Mouse (Mus musculus): ENCODE data around the gene Slc4a2.

Gene Slc4a2

DNA sequence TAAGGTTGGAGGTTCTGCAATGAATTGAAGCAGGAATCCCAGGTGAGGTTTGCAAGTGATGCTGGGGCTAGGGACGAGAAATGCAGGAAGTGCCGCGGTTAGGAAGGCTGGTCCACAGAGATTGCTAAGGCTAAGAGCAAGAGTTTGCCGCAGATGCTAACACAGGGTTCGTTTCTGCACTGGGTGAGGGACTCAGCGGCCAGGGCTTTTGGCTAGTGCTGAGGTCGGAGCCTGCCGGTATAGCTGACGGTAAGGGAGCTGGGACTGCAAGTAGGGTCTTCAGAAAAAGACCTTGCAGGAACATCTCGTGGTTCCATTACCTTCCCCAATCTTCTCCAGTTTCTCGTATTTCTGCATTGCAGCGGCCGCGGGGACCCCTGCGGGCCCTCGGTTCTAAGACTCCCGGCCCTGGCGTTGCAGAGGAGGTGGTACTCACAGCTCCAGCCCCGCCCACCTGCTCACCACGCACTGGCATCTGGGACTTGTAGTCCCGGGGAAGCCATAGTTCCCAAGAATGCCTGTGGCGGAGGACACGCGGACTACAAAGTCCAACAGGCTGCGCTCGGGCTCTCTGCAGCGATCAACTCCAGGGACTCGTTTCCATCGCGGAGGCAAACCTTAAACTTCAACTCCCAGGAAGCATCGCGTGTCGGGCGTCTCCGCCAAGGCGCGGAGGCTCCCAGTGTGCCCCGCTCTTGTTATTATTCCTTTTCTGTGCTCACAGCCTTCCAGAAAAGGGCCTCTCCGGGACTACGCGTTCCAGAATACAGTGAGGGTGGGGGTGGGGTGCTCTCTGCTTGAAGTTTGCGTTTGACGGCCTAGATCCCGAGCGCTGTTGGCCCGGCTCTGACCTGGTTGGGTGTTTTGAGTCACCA, at the start of gene Slc4a2, which contains the start of gene Cdk5:
Gene Slc4a2, plus strand, starts transcription at position 709 of the 875 bp plus-strand sequence.
Gene Cdk5, minus strand, starts transcription at position 402 of the 875 bp plus-strand sequence.
- peak; percentile 99 for DNase-seq

DNA sequence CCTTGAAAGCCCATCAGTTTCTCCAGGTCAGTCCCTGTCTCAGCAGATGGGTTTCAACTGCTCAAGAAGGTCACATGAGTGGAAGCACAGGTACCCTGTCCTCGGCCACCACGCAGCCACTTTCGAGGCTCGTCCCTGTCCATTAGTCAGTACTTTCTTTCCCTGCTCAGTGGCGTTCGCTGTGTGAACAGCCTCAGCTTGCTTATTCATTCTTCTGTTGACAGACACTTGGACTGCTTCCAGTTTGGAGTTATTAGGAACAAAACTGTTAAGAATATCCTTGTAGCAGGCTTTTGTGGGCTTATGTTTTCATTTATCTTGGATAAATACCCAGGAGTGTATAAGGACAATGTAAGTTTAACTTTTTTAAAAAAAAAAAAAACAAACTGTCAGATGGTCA, 49.4 kb upstream of the Slc4a2 start:
- DNase-seq = no peak

GRCm38 (mm10) chr5:24374666-24375328, 48.8 kb upstream of the Slc4a2 start:
- no peak for DNase-seq

GRCm38 (mm10) chr5:24378700-24379099, 44.9 kb upstream of the Slc4a2 start:
- DNase-seq = no peak

DNA sequence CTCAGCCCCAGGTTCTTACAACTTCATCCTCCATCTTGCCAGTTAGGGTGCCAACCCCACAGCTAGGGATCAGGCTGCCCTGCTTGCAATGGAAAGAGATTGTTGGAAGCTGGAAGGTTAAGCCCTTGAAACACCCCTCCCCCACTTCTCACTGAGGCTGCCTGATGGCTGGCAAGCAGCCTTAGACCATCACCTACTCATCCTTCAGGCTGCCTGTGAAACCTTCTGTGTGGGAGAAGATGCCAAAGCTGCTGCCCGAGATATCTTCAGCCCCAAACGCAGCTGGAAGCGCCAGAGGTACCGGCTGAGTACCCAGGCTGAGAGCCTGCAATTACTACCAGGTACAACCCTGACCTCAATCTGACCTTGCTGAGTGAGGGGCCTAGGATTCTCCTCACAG, 44.1 kb upstream of the Slc4a2 start:
- DNase-seq = no peak

DNA sequence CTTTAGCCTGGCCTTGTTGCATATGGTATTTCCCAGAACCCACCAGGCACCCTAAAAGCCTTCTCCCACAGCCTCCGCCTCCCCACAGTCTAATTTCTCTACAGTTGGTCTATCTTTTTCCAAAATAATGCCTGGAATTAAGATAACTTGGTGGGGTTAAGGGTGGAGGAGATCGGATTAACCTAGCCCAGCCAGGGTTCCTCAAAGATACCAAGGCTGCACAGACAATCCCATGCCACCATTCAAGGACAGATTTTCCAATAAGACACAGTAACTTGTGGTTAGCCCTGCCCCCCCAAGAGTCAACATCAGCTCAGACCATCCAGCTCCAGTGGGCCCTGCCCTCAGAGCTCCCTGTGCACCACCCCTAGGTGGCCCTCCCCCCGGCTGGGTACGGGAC, 43.1 kb upstream of the Slc4a2 start:
- no peak for DNase-seq

DNA sequence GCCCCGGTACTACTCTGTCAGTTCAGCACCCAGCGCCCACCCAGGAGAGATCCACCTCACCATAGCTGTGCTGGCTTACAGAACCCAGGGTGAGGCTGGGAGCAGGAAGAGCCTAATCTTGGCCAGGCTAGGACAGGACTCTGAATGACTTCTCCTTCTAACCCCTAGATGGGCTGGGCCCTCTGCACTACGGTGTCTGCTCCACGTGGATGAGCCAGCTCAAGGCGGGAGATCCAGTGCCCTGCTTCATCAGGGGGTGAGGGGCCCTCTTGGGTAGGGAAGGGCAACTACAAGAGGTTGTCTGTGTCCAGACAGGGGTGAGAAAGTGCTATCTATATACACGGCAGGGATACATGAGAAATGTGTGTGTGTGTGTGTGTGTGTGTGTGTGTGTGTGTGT, 42.2 kb upstream of the Slc4a2 start:
- no peak for DNase-seq

GRCm38 (mm10) chr5:24381988-24382387, 41.6 kb upstream of the Slc4a2 start:
- DNase-seq = no peak

DNA sequence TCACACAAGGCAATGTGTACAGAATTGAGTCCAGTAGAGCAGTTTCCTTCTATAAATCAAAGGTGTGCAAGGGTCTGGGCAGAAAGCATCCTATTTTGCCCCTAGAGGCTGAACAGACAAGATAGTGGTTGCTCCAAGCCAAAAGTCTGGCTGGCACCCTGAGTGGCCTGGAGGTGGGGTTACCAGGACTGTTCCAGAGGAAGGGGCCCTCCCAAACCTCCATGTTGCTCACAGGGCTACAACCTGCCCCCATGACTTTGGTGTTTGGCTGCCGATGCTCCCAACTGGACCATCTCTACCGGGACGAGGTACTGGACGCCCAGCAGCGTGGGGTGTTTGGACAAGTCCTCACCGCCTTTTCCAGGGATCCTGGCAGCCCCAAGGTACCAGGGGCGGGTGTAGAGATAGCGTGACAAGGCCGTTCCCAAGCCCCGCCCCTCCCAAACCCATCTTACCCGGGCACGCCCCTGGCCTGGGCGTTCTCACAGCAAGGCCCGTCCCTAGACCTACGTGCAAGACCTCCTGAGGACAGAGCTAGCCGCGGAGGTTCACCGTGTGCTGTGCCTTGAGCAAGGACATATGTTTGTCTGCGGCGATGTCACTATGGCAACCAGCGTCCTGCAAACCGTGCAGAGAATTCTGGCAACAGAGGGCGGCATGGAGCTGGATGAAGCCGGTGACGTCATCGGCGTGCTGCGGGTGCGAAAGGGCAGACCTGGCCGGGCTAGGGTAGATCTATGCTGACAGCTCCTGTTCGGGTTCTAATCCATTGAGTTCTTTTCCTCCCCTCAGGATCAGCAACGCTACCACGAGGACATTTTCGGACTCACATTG, 40.4 kb upstream of the Slc4a2 start:
- peak; percentile 97 for DNase-seq

DNA sequence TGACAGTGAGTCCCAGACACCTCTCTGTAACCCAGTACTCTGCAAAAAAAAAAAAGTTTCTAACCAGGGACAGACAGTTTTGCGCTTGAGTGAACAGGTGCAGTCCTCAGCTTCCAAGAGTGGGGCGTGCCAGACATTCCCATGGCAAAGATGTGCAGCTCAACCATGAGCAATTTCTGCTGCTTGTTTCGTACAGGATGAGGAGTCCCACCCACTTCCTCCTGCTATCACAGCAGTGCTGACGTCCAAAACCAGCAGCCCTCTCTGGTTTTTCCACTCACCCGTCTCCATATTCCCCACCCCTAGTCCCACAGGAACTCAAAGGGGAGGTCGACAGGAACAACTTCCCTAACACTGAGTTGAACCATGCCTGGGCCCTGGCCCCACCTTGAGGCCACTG, 39.2 kb upstream of the Slc4a2 start:
- DNase-seq = peak; percentile 48

- DNase-seq = no peak
Observed at GRCm38 (mm10) chr5:24385374-24385773, 38.3 kb upstream of the Slc4a2 start.

DNA sequence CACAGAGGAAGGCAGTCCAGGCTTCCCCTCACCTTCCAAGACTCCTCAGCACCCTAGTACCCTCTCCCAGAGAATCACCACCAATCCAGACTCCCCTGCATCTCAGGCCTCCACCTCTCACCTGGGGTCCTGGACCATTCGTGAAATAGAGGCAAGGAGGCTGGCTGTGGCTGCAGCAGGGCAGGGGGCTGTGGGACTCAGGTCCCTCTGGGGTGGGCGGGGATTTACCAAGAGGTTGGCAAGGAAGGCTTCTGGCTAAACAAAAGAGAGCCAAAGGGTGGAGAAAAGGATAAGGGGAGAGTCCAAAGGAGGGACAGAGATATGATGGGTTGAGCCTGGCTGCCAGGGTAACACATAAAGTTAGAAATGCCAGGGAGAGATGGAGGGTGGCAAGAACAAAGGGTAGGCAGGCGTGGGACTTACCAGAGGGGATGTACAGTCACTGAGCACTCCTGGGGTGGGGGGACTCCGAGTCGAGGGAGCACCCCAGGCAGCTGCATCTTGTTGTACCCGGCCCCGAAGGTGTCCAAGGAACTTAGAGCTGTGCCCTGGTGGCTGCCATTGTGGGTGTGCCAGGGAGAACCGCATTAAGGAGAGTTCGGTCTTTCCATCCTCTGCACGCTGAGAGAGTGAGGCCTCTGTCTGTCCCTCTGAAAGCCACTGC, 37.6 kb upstream of the Slc4a2 start:
- DNase-seq = no peak

DNA sequence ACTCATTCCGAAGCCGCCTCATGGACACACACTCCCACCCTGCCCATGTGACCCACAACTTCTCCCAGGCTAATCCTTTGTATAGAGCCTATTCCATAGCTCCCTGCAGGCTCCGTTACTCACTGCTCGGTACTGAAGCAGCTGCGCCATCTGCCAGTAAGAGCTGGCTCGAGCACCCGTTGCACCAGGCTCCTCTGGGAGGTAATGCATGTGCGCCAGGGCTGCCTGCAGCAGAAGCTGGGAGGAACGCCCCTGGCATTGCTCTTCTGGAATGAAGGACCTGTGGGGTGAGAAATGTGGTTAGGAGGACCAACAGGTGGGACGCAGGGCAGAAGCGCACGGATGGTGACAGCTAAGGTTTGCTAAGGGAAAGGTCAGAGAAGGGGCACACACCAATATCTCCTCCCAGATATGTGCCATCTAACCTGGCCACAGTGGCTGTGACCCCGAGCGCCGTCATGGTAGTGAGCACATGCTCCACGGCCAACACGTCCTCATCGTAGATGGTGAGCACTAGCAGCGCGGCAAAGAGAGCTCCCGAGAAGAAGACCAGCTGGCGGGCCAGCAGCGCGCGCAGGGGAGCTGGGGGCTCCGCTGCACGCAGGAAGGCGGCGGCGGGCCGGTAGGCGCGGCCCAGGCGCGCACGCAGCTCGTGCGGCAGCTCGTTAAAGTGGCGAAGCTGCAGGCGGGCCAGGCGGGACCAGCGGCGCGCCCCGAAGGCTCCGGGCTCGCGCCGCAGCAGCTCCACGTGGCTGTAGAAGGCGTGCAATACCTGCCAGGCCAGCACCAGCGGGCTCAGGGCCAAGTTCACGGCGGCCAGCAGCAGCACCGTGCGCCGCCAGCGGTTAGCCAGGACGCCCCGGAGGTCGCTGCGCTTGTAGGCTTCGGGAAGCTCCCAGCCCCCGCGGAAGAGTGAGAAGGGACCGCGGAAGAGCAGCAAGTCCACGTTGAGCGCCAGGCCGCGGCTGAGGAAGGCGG, 36.1 kb upstream of the Slc4a2 start:
- DNase-seq = no peak

GRCm38 (mm10) chr5:24388246-24388915, 35.3 kb upstream of the Slc4a2 start:
- DNase-seq = no peak

DNA sequence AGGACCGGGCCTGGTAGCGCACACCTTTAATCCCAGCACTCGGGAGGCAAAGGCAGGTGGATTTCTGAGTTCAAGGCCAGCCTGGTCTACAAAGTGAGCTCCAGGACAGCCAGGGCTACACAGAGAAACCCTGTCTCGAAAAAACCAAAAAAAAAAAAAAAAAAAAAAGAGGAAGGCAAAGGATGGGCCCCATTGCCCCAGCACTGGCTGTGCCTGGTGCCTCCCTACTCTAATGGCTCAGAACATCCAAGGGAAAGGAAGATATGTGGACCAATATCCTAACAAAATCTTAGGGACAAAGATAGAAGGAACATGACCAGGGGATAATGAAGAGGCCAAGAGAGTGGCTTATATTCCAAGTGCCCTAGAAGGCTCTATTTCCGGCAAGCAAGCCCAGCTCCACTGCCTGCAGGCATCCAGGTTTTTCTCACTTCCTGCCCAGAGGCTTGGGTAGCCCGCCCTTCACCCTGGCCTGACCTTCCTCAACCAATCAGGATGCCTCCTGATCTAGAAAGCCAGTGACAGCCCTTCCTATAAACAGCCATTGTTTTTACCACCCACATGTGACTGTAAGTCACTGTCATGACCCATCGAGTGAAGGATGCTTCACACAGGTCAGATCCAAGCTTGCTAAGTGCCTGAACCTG, 34.5 kb upstream of the Slc4a2 start:
- no peak for DNase-seq

GRCm38 (mm10) chr5:24389658-24390020, 34.0 kb upstream of the Slc4a2 start:
- DNase-seq = no peak

DNA sequence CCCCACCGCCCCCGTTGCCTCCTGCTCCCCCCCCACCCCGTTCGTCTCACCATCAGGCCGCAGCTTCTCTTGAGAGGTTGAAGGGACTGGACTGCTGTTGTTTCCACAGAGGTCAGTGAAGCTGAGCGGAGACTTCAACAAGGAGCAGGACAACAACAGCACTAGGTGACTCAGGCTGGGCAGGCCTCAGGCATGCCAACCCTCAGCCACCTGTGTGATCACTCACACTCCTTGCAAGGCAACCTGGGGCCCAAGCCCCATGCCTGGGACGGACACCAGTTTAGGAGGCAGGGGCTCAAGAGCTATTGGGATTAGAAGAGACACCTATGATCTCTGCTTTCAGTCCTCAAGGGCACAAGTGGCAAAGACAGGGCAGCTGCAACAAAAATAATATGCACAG, 31.8 kb upstream of the Slc4a2 start, which contains the start of gene Atg9b:
Gene Atg9b, minus strand, starts transcription at position 280 of the 400 bp plus-strand sequence.
- DNase-seq = peak; percentile 53

DNA sequence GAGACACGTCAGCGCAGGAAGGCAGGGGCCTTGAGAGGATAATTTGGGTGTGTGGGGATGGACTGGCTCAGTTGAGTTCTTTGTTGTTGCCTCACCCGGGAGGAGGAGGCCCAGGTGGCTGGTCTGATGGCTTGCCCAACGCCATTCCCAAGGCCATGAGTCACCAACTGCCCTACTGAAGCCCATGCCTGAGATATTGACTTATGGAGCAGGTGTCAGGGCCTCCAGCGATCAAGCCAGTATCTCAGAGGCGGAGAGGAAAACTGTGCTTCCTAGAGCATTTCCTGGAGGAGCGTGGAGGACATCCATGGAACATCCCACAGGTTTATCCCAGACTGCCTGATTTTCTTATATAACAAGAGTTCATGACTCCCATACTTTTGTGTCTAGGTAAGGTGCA, 30.9 kb upstream of the Slc4a2 start:
- peak; percentile 44 for DNase-seq

DNA sequence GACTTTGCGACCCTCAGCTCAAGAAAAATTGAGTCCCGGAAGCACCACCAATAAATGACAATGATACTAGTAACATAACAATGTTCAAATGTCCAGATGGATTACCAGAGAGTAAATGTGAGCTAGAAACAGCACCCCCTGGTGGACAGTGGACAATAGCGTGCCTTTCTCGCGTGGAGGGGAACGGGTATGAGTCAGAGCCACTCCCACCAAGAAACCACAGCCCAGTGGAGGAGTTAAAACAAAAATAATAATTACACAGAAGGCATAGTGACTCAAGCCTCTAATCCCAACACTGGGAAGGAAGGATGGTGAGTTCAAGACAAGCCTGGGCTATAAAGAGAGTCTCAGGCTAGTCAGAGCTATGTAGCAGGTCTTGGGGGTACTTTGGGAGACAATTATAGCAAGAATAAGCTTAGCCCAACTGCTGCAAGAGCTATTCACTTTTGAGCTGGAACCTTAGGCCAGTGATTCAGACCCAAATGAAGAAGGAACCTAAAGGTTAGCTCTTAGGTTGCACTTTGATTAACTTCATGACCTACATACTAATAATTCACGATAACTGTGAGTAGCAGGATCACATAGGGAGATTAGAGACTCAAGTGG, 30.1 kb upstream of the Slc4a2 start, which contains the start of gene Abcb8:
Gene Abcb8, plus strand, starts transcription at position 272 of the 606 bp plus-strand sequence.
- DNase-seq = peak; percentile 79

All from cerebellum, adult 11-12 months (tissue).